Mouse (Mus musculus) right cerebral cortex, postnatal 4 days (tissue): ENCODE measurements at regions not wholly inside any gene's neighbourhood (a gene's known extent, or its start where the extent isn't known, plus 50 kb on each side); places are given as distances from the start of the nearest gene placed in this dataset.

Source experiments
- DNase-seq: peaks from one replicate; pipeline ENCODE4 v3.0.0-alpha.2; 2022

GRCm38 (mm10) chrX:90615090-90615489, 276.9 kb upstream of the Gm44 start:
- DNase-seq: peak; percentile 1
